Mouse (Mus musculus): Measurements from ENCODE around the gene Gas2l3. TPM values are rescaled to one million over a fixed set of nuclear protein-coding genes. Genes with fewer than 3 reads are reported as not detected.

Gene Gas2l3
- polyA plus RNA-seq, 1 experiment from 2014 or later = 7.6 TPM

DNA sequence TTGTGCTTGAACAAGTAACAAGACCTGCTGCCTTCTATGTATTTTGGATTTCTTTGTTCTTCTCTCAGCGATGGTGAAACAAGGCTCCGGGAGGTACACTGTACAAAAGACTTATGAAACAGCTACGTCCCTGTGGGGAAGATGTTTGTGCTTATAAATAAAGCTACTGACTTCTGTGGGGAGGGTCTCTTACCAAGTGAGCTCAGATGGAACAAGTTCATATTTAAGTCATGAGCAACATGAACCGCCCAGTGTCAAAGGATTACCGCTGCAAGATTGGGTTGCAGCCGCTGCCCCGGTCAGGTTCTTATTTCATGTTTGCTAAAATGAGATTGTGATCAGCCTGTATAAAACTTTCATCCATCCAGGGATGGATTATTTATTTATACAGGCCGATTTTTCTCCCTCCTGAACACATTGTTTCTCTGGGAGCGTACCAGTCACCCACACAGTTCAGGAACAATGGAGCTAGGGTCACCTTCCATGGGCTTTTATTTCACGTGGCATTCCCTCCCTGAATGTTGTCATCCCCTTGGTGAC, 38.4 kb upstream of the Gas2l3 start:
- Histone ChIP-seq H3K4me1 (replicated peaks; ENCODE audit: control insufficient read depth, insufficient read depth, low read length) (no peaks in the 10 kb centered on the region), H3K27me3 (replicated peaks; ENCODE audit: control insufficient read depth, insufficient read depth, low read length) (no peaks in the 10 kb centered on the region), H3K36me3 (ENCODE audit: control insufficient read depth, insufficient read depth, low read length) (no peaks in the 10 kb centered on the region), H3K4me2 (no peak overlapping the region), H3K9me3 (ENCODE audit: control insufficient read depth, low read length) (no peaks in the 10 kb centered on the region), H3K4me3 (ENCODE audit: low read depth, low read length) (no peak overlapping the region), H3K9ac (ENCODE audit: low read depth, low read length) (no peak overlapping the region), H3K27ac (ENCODE audit: low read depth, low read length) (no peak overlapping the region)
- WGBS = 83% methylated on average over 10 of the region's 10 CpGs
- ATAC-seq (replicated peaks; ENCODE audit: low FRiP score) (no peak), DNase-seq (ENCODE audit: low spot score) (no peak)

DNA sequence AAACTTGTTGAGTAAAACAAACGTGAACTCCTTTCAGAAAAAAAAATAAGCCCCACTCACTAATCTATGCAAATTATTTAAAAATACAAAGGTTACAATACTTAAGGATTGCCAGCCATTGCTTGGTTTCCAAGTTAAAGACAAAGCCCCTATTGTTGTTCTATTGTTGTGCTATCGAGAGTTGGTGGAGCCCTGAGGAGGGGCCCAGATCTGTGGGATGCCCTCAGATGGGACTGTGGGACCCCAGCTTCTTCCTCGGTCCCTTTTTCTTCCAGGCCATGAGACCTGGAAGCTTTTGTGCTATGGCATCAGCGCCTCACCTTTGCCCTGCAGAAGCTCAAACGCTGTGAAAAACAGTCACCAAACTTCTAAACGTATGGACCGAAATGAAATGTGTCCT, 37.9 kb upstream of the Gas2l3 start:
- Histone ChIP-seq H3K4me1 (replicated peaks; ENCODE audit: control insufficient read depth, insufficient read depth, low read length) (no peaks in the 10 kb centered on the region), H3K27me3 (replicated peaks; ENCODE audit: control insufficient read depth, insufficient read depth, low read length) (no peaks in the 10 kb centered on the region), H3K36me3 (ENCODE audit: control insufficient read depth, insufficient read depth, low read length) (no peaks in the 10 kb centered on the region), H3K27ac (ENCODE audit: low read depth, low read length) (no peak overlapping the region), H3K4me2 (no peak overlapping the region), H3K9ac (ENCODE audit: low read depth, low read length) (no peak overlapping the region), H3K9me3 (ENCODE audit: control insufficient read depth, low read length) (no peaks in the 10 kb centered on the region), H3K4me3 (ENCODE audit: low read depth, low read length) (no peak overlapping the region)
- DNase-seq (ENCODE audit: low spot score) (no peak), ATAC-seq (replicated peaks; ENCODE audit: low FRiP score) (no peak)
- 68% methylated on average over 7 of the region's 7 CpGs for WGBS

DNA sequence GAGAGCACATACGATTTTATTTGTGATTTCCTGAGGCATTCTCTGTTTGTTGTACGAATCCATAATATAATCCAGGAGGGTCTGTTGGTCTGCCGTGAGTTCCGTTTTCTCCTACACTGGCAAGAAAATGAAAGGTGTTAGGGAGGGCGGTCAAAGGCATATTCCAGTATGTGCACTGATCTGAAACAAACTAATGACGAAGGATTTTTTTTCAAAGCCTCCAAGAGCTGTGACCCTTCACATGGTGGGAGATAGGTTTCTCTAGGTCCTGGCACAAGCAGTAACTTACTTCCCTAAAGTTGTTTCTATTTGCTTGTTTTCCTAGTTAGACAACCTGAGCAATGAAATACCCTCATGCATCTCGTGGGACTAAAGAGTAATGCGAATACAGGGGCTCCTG, 35.0 kb upstream of the Gas2l3 start:
- Histone ChIP-seq H3K4me1 (replicated peaks; ENCODE audit: control insufficient read depth, insufficient read depth, low read length) (no peaks in the 10 kb centered on the region), H3K9ac (ENCODE audit: low read depth, low read length) (no peak overlapping the region), H3K27me3 (replicated peaks; ENCODE audit: control insufficient read depth, insufficient read depth, low read length) (no peaks in the 10 kb centered on the region), H3K27ac (ENCODE audit: low read depth, low read length) (no peak overlapping the region), H3K4me3 (ENCODE audit: low read depth, low read length) (no peak overlapping the region), H3K9me3 (ENCODE audit: control insufficient read depth, low read length) (no peaks in the 10 kb centered on the region), H3K36me3 (ENCODE audit: control insufficient read depth, insufficient read depth, low read length) (no peaks in the 10 kb centered on the region), H3K4me2 (no peak overlapping the region)
- 81% methylated on average over 8 of the region's 8 CpGs for WGBS
- ATAC-seq (replicated peaks; ENCODE audit: low FRiP score) = no peak
- no peak for DNase-seq (ENCODE audit: low spot score)

DNA sequence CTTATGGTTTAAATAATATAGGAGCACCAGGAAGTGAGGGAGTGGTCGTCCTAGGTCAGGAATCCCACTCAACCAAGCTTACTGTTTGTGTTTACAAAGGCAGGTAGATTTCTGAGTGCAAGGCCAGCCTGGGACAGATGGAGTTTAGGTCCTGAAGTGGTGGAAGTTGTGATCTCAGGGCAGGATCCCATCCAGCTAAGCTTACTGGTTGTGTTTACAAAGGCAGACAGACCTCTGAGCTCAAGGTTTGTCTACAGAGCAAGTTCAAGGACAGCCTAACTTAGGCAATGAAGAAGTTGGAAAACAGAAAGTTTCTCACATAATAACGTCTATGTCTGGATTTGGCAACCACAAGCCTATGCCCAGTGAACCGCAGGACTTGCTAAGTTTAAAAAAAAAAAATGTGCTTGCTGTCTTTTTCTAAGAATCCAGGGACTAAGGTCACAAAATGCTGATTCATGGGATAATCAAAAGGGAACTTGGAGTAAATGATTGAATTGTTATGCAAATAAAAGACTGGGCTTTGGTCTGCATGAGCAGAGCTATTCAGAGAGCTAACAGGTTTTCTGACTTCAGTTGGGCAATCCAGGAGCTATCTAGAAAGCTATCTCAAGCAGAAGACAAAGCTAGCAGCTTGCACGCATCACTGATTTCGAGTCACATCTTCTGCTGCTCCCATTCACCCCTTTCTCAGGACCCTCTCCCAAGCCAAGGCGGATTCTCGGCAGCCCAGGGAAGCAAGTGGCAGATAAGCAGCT, 27.0 kb upstream of the Gas2l3 start:
- no peaks in the 10 kb centered on the region for H3K9me3 ChIP-seq (ENCODE audit: control insufficient read depth, low read length)
- 66% methylated on average over 7 of the region's 7 CpGs for WGBS

DNA sequence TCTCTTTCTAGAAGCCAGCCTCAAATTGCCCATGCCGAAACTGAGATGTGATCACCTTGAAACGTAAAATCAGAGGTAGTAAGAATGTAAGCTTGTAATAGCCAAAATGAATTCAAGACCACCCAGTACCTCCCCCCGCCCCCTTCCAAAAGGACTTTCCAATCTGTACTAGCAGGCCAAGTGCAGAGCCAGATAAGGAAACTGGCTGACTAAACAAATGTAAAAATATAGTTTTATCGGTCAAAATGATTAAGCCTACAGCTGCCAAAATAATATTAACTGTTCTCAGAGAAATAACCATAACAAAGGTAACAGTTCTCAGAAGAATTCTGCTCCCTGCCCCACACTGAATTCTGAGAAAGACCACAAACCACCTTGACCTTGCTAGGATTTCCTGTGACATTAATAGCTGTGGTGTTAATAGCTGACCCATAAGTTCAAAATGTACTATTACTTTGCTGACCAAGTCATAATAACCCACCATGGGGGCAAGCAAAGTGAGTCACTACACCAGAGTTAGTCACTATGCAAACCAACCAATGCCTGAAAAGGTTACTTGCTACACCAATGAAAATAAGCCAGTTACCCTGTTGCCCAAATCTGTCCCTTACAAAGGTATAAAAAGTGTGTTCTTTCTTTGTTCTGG, 21.1 kb upstream of the Gas2l3 start:
- Histone ChIP-seq H3K4me1 (replicated peaks; ENCODE audit: control insufficient read depth, insufficient read depth, low read length) (no peaks in the 10 kb centered on the region), H3K4me3 (ENCODE audit: low read depth, low read length) (no peak overlapping the region), H3K9me3 (ENCODE audit: control insufficient read depth, low read length) (no peaks in the 10 kb centered on the region), H3K36me3 (ENCODE audit: control insufficient read depth, insufficient read depth, low read length) (no peaks in the 10 kb centered on the region), H3K27me3 (replicated peaks; ENCODE audit: control insufficient read depth, insufficient read depth, low read length) (no peaks in the 10 kb centered on the region), H3K4me2 (no peak overlapping the region), H3K27ac (ENCODE audit: low read depth, low read length) (no peak overlapping the region), H3K9ac (ENCODE audit: low read depth, low read length) (no peak overlapping the region)
- no peak for ATAC-seq (replicated peaks; ENCODE audit: low FRiP score)
- 62% methylated on average over 4 of the region's 4 CpGs for WGBS
- no peak for DNase-seq (ENCODE audit: low spot score)

More for the DNA sequence above, 27.0 kb upstream of the Gas2l3 start:
- H3K4me1 ChIP-seq (replicated peaks; ENCODE audit: control insufficient read depth, insufficient read depth, low read length) = no peaks in the 10 kb centered on the region
- H3K4me3 ChIP-seq (ENCODE audit: low read depth, low read length) = no peak overlapping the region
- H3K27ac ChIP-seq (ENCODE audit: low read depth, low read length) = no peak overlapping the region
- no peaks in the 10 kb centered on the region for H3K36me3 ChIP-seq (ENCODE audit: control insufficient read depth, insufficient read depth, low read length)
- H3K27me3 ChIP-seq (replicated peaks; ENCODE audit: control insufficient read depth, insufficient read depth, low read length) = no peaks in the 10 kb centered on the region
- DNase-seq (ENCODE audit: low spot score) (no peak), ATAC-seq (replicated peaks; ENCODE audit: low FRiP score) (no peak)
- no peak overlapping the region for H3K4me2 ChIP-seq
- H3K9ac ChIP-seq (ENCODE audit: low read depth, low read length) = no peak overlapping the region

DNA sequence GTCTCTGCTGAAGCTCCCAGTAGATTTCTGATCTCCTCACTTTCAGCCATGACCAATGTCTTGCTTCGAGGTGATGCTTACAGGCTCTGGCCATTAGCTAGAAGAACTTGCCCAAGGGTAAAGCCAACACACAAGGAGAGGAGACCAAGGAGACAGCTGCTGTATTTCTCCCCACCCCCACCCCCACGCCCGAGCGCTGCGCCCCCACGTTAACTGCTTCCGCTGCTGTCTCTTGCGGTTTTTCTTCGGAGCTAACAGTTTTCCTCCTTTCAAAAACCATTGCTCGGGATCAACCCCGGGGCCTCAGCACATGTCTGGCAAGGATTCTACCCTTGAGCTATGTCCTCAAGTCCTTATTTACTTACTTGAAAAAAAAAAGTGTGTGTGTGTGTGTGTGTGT, 19.1 kb upstream of the Gas2l3 start:
- no peak overlapping the region for H3K4me2 ChIP-seq
- no peak for ATAC-seq (replicated peaks; ENCODE audit: low FRiP score)

DNA sequence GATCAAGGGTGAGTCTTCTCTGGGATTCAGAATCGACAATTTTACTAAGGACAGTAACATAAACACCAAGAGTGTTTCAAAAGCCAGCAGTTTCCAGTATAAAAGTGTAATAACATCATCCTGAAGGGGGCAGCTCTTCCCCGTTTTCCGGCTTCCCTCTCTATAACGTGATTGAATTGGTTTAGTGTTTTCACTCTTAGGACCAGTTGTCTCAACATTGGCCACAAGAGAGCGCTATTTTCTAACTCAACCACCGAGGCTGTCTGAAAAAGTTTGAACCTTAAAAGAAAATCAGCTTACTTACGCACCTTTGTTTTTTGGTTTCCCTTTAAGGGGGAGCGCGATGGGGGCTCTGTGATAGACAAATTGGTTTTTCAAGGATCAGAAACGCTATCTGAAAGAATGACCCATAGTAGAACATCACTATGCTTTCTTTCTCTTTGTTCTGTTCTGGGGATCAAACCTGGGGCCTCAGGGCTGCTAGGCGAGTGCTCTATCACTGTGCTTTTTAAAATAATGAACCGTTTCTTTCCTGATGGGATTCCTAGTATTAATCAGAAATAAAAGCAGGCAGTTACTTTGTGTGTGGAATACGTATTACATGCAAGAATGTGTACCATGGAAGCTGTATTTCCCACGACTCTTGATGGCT, 18.2 kb upstream of the Gas2l3 start:
- peak; percentile 71 for ATAC-seq (replicated peaks; ENCODE audit: low FRiP score)
- H3K27me3 ChIP-seq (replicated peaks; ENCODE audit: control insufficient read depth, insufficient read depth, low read length) = no peaks in the 10 kb centered on the region
- H3K27ac ChIP-seq (ENCODE audit: low read depth, low read length) = no peak overlapping the region
- H3K4me3 ChIP-seq (ENCODE audit: low read depth, low read length) = no peak overlapping the region
- H3K9me3 ChIP-seq (ENCODE audit: control insufficient read depth, low read length) = no peaks in the 10 kb centered on the region
- DNase-seq (ENCODE audit: low spot score) = peak; percentile 53
- H3K4me2 ChIP-seq = peak overlapping the region; percentile 40; the same call in 1 of the 2 replicates
- no peaks in the 10 kb centered on the region for H3K36me3 ChIP-seq (ENCODE audit: control insufficient read depth, insufficient read depth, low read length)
- 20% methylated on average over 14 of the region's 14 CpGs for WGBS
- H3K9ac ChIP-seq (ENCODE audit: low read depth, low read length) = no peak overlapping the region
- no peaks in the 10 kb centered on the region for H3K4me1 ChIP-seq (replicated peaks; ENCODE audit: control insufficient read depth, insufficient read depth, low read length)

More for the DNA sequence above, 19.1 kb upstream of the Gas2l3 start:
- no peak overlapping the region for H3K9ac ChIP-seq (ENCODE audit: low read depth, low read length)
- H3K27me3 ChIP-seq (replicated peaks; ENCODE audit: control insufficient read depth, insufficient read depth, low read length) = no peaks in the 10 kb centered on the region
- H3K4me3 ChIP-seq (ENCODE audit: low read depth, low read length) = no peak overlapping the region
- no peak for DNase-seq (ENCODE audit: low spot score)
- H3K4me1 ChIP-seq (replicated peaks; ENCODE audit: control insufficient read depth, insufficient read depth, low read length) = no peaks in the 10 kb centered on the region
- no peak overlapping the region for H3K27ac ChIP-seq (ENCODE audit: low read depth, low read length)
- WGBS = 68% methylated on average over 11 of the region's 11 CpGs
- H3K36me3 ChIP-seq (ENCODE audit: control insufficient read depth, insufficient read depth, low read length) = no peaks in the 10 kb centered on the region
- no peaks in the 10 kb centered on the region for H3K9me3 ChIP-seq (ENCODE audit: control insufficient read depth, low read length)

DNA sequence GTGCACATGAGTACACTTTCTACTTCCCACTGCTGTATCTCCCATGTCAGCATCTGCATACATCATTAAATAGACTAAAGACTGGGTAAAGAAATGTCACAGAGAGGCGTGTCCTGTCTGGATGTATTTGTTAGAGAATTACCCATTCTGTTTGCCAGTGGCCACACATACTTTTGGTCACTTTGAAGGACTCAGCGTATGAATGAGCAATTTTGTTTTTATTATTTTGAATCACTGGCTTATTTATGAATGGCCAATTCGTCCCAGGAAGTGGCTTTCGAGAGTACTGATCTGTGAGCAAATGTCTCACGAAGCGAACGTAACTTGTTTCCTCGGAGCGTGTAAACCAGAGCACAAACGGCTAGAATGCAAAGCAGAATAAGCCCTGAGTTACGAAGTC, 17.2 kb upstream of the Gas2l3 start:
- Histone ChIP-seq H3K9me3 (ENCODE audit: control insufficient read depth, low read length) (no peaks in the 10 kb centered on the region), H3K27me3 (replicated peaks; ENCODE audit: control insufficient read depth, insufficient read depth, low read length) (no peaks in the 10 kb centered on the region), H3K4me3 (ENCODE audit: low read depth, low read length) (no peak overlapping the region), H3K27ac (ENCODE audit: low read depth, low read length) (no peak overlapping the region), H3K4me1 (replicated peaks; ENCODE audit: control insufficient read depth, insufficient read depth, low read length) (no peaks in the 10 kb centered on the region), H3K4me2 (no peak overlapping the region), H3K9ac (ENCODE audit: low read depth, low read length) (no peak overlapping the region), H3K36me3 (ENCODE audit: control insufficient read depth, insufficient read depth, low read length) (no peaks in the 10 kb centered on the region)
- no peak for ATAC-seq (replicated peaks; ENCODE audit: low FRiP score)
- 93% methylated on average over 11 of the region's 11 CpGs for WGBS
- DNase-seq (ENCODE audit: low spot score) = no peak
